Mouse (Mus musculus) erythroblast, embryonic 14.5 days (primary cell): ENCODE data around the gene Txnip. TPM values are rescaled to one million over a fixed set of nuclear protein-coding genes. Genes with fewer than 3 reads are reported as not detected.

Experiments
- H3K27me3 ChIP-seq: 2 replicates; pipeline ENCODE4 v1.6.1; 2012; ENCODE audit warnings: inconsistent platforms; ENCODE audit not compliant: control insufficient read depth
- H3K36me3 ChIP-seq: 2 replicates; pipeline ENCODE4 v1.6.1; 2012; ENCODE audit warnings: mild to moderate bottlenecking, inconsistent platforms; ENCODE audit not compliant: control insufficient read depth
- H3K4me1 ChIP-seq: 2 replicates; pipeline ENCODE4 v1.6.1; 2012; ENCODE audit warnings: inconsistent platforms; ENCODE audit not compliant: control insufficient read depth
- H3K4me3 ChIP-seq: replicated peaks from 2 replicates; pipeline ENCODE3; 2012; ENCODE audit warnings: moderate library complexity, mild to moderate bottlenecking, inconsistent platforms
- H3K9me3 ChIP-seq: 2 replicates; pipeline ENCODE4 v1.6.1; 2012; ENCODE audit warnings: low read length, inconsistent platforms, mixed read lengths; ENCODE audit not compliant: control insufficient read depth
- GATA1 ChIP-seq: IDR thresholded peaks from 2 replicates; pipeline ENCODE4 v1.6.1; 2012; ENCODE audit warnings: low read length, inconsistent platforms, mixed read lengths
- TAL1 ChIP-seq: IDR thresholded peaks from 3 replicates; pipeline ENCODE4 v1.6.1; 2012; ENCODE audit warnings: low read length, inconsistent platforms, mixed read lengths
- polyA plus RNA-seq: library from polyadenylated mRNA; stranded (reverse); fragments of >175 nt; gene quantifications from 2 replicates; pipeline ENCODE4 v1.2.3, GENCODE M21; 2012

Txnip gene
- polyA plus RNA-seq, 1 experiment: 1.4 TPM

DNA sequence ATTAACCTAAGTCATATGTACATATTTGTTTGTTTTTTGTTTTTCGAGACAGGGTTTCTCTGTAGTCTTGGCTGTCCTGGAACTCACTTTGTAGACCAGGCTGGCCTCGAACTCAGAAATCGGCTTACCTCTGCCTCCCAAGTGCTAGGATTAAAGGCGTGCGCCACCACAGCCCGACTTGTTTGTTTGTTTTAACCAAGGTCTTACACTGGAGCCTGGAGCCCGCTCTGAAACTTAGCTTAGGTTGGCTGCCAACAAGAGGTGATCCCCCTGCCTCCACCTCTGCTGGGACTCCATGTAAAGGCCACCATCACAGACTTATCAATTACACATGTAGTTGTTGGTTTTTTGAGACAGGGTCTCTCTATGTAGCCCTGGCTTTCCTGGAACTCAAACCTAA, 8.9 kb upstream of the Txnip start:
- Histone ChIP-seq H3K36me3 (no peaks in the 10 kb centered on the region), H3K4me1 (peaks cover 7% of the 10 kb centered on the region), H3K4me3 (no peak overlapping the region), H3K9me3 (no peaks in the 10 kb centered on the region), H3K27me3 (peaks cover 2% of the 10 kb centered on the region; the same call in 1 of the 2 replicates)
- TF ChIP-seq TAL1 (no peak), GATA1 (no peak)

DNA sequence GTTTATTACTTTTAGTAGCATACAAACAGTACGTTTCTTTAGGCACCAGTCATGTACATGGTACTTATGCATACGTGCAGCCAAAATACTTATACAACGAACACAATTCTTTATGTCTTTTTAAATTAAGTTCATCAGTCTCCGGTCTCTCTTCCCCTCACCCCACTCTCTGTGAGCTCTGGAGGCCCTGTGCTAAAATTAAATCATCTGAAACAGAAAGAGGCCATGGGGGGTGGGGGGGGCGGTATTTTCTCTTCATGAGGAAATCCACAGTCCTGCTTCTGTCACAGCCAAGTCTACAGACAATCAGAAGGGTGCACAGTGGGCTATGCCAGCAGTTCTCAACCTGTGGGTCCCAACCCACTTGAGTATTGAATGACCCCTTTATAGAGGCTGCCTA, 8.4 kb upstream of the Txnip start:
- Histone ChIP-seq H3K27me3 (peaks cover 2% of the 10 kb centered on the region; the same call in 1 of the 2 replicates), H3K36me3 (no peaks in the 10 kb centered on the region), H3K4me3 (no peak overlapping the region), H3K9me3 (no peaks in the 10 kb centered on the region), H3K4me1 (peaks cover 8% of the 10 kb centered on the region)
- no peak for TF ChIP-seq GATA1
- TF ChIP-seq TAL1: no peak

DNA sequence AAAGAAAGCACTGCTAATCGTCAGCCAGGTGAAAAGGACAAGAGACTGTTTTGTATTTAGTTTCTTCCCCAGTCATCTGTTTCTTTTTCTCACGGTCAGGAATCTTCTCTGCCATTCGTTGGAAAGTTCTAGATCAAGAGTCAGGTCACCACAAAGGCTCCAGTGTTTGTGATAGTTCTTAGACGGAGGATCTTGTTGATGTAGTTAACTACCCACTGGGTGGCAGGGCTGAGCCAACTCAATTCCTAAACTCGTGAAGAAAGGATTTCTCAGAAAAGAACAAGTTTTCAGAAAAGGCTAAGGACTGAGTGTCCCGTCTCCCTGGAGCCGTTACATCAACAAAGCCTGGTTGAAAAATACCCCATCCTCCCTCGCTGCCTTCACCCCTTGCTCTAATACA, 6.6 kb upstream of the Txnip start:
- Histone ChIP-seq H3K36me3 (no peaks in the 10 kb centered on the region), H3K4me3 (no peak overlapping the region), H3K4me1 (peaks cover 10% of the 10 kb centered on the region), H3K9me3 (no peaks in the 10 kb centered on the region), H3K27me3 (peaks cover 2% of the 10 kb centered on the region; the same call in 1 of the 2 replicates)
- TF ChIP-seq TAL1 (no peak), GATA1 (no peak)

GRCm38 (mm10) chr3:96551890-96552289, 5.9 kb upstream of the Txnip start:
- H3K9me3 ChIP-seq: no peaks in the 10 kb centered on the region
- peaks cover 2% of the 10 kb centered on the region; the same call in 1 of the 2 replicates for H3K27me3 ChIP-seq
- TF ChIP-seq GATA1: no peak
- no peak for TF ChIP-seq TAL1
- no peaks in the 10 kb centered on the region for H3K36me3 ChIP-seq
- H3K4me1 ChIP-seq: peaks cover 16% of the 10 kb centered on the region
- H3K4me3 ChIP-seq: no peak overlapping the region

DNA sequence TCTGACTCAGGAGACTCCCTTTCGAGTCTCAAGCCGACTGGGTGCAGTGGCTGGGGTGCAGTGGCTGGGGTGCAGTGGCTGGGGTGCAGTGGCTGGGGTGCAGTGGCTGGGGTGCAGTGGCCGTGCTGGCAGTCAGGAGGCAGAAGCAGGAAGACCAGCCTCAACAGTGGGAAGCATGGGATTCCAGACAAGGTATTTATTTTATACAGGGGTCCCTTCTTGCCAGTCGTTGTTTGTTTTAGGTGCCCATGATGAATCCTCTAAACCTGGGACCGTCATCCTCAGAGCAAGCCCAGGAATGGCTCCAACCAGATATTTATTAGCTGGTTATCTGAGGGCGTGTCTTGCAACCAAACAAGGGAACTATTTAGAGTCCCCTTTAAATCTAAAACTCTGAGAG, 4.2 kb upstream of the Txnip start:
- Histone ChIP-seq H3K9me3 (no peaks in the 10 kb centered on the region), H3K27me3 (peaks cover 2% of the 10 kb centered on the region; the same call in 1 of the 2 replicates), H3K4me1 (peaks cover 14% of the 10 kb centered on the region), H3K4me3 (no peak overlapping the region), H3K36me3 (peaks cover 2% of the 10 kb centered on the region)
- no peak for TF ChIP-seq TAL1
- no peak for TF ChIP-seq GATA1

DNA sequence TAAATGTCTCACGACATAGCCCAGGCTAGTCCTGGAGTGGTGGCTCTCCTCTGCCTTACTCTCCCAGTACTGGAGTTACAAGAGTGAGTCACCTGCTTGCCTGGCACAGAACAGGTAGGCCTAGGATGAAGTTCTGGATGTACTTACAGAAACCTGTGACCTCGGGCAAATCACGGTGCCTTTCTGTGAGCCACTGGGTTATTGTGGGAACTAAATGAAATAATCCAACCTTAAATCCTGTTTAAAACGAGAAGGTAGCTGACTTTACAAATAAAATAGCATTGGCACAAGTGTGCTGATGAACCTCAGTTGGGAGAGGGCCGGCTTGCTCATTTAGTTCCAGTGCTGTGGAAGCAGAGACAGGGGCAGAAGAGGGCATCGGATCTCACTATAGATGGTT, 3.5 kb upstream of the Txnip start:
- Histone ChIP-seq H3K36me3 (peaks cover 9% of the 10 kb centered on the region), H3K27me3 (peaks cover 2% of the 10 kb centered on the region; the same call in 1 of the 2 replicates), H3K4me3 (no peak overlapping the region), H3K4me1 (peaks cover 20% of the 10 kb centered on the region), H3K9me3 (no peaks in the 10 kb centered on the region)
- no peak for TF ChIP-seq GATA1
- TF ChIP-seq TAL1: no peak

- Histone ChIP-seq H3K9me3 (no peaks in the 10 kb centered on the region), H3K36me3 (peaks cover 18% of the 10 kb centered on the region), H3K4me1 (peaks cover 29% of the 10 kb centered on the region), H3K4me3 (no peak overlapping the region), H3K27me3 (peaks cover 2% of the 10 kb centered on the region; the same call in 1 of the 2 replicates)
- TF ChIP-seq GATA1 (no peak), TAL1 (no peak)
Observed at GRCm38 (mm10) chr3:96555041-96555596, 2.6 kb upstream of the Txnip start.

GRCm38 (mm10) chr3:96555999-96556614, 1.6 kb upstream of the Txnip start:
- TF ChIP-seq GATA1 (no peak), TAL1 (no peak)
- H3K36me3 ChIP-seq: peaks cover 27% of the 10 kb centered on the region
- H3K27me3 ChIP-seq: peaks cover 2% of the 10 kb centered on the region; the same call in 1 of the 2 replicates
- H3K4me3 ChIP-seq: peak overlapping the region; percentile 100
- H3K9me3 ChIP-seq: no peaks in the 10 kb centered on the region
- peaks cover 39% of the 10 kb centered on the region for H3K4me1 ChIP-seq

- Histone ChIP-seq H3K36me3 (peaks cover 34% of the 10 kb centered on the region), H3K27me3 (peaks cover under 1% of the 10 kb centered on the region; the same call in 1 of the 2 replicates), H3K4me1 (peaks cover 43% of the 10 kb centered on the region), H3K4me3 (peak overlapping the region; percentile 100), H3K9me3 (no peaks in the 10 kb centered on the region)
- TF ChIP-seq TAL1: no peak
- peak; percentile 96 for TF ChIP-seq GATA1
Observed at GRCm38 (mm10) chr3:96556651-96557635, 814 bp upstream of the Txnip start.
